Mouse (Mus musculus) embryonic facial prominence, embryonic 11.5 days (tissue): Measurements from ENCODE around the gene Cd40. TPM values are rescaled to one million over a fixed set of nuclear protein-coding genes. Genes with fewer than 3 reads are reported as not detected.

Experiments
- ATAC-seq: fragments of 200-750 bp; cut with Nextera tagmentation; replicated peaks from 2 replicates; pipeline ENCODE4 v1.8.0; 2017; ENCODE audit warnings: low read depth; ENCODE audit not compliant: insufficient number of reproducible peaks, low FRiP score, low TSS enrichment
- DNase-seq: peaks from one replicate; pipeline ENCODE4 v3.0.0-alpha.2; 2015; ENCODE audit warnings: low spot score
- H3K27ac ChIP-seq: fragments of 300-500 bp; sonication (generic); replicated peaks from 2 replicates; pipeline ENCODE4 v1.5.1; 2014; ENCODE audit warnings: mild to moderate bottlenecking, low read depth, low read length, control low read depth
- H3K27me3 ChIP-seq: fragments of 300-500 bp; sonication (generic); 2 replicates; pipeline ENCODE4 v1.6.1; 2014; ENCODE audit warnings: mild to moderate bottlenecking, low read length, moderate library complexity, mixed read lengths; ENCODE audit not compliant: control insufficient read depth, insufficient read depth
- H3K36me3 ChIP-seq: fragments of 300-500 bp; sonication (generic); replicated peaks from 2 replicates; pipeline ENCODE4 v1.6.1; 2014; ENCODE audit warnings: low read depth, mild to moderate bottlenecking, low read length, moderate library complexity, mixed read lengths; ENCODE audit not compliant: control insufficient read depth, insufficient read depth
- H3K4me1 ChIP-seq: fragments of 300-500 bp; sonication (generic); 2 replicates; pipeline ENCODE4 v1.6.1; 2014; ENCODE audit warnings: low read length, mixed read lengths; ENCODE audit not compliant: control insufficient read depth, insufficient read depth
- H3K4me2 ChIP-seq: fragments of 300-500 bp; sonication (generic); 2 replicates; pipeline ENCODE4 v1.6.1; 2014; ENCODE audit warnings: low read depth, mild to moderate bottlenecking, control low read depth, low read length, moderate library complexity
- H3K4me3 ChIP-seq: fragments of 300-500 bp; sonication (generic); 2 replicates; pipeline ENCODE4 v1.5.1; 2014; ENCODE audit warnings: low read depth, low read length, control low read depth
- H3K9ac ChIP-seq: fragments of 300-500 bp; sonication (generic); replicated peaks from 2 replicates; pipeline ENCODE4 v1.6.1; 2014; ENCODE audit warnings: mild to moderate bottlenecking, control low read depth, low read length
- H3K9me3 ChIP-seq: fragments of 300-500 bp; sonication (generic); replicated peaks from 2 replicates; pipeline ENCODE4 v1.6.1; 2016; ENCODE audit warnings: mild to moderate bottlenecking, low read length, inconsistent platforms, mixed read lengths; ENCODE audit not compliant: control insufficient read depth
- WGBS: fragments of 180-500 bp; shearing (Covaris S2); extraction: QIAGEN DNeasy Blood & Tissue Kit; methylation state at CpG from one replicate; pipeline ENCODE4 v1.1.7; 2014; 5-methylcytosine and 5-hydroxymethylcytosine counted together
- polyA plus RNA-seq: library from polyadenylated mRNA; unstranded; fragments of >200 nt; fragmentation: Nextera tagmentation; extraction: Ambion mirVana; gene quantifications from 2 replicates; pipeline ENCODE4 v1.2.1, GENCODE M21; 2014

The Cd40 gene
- polyA plus RNA-seq, 1 experiment from 2014 or later, result 5.3 TPM

DNA sequence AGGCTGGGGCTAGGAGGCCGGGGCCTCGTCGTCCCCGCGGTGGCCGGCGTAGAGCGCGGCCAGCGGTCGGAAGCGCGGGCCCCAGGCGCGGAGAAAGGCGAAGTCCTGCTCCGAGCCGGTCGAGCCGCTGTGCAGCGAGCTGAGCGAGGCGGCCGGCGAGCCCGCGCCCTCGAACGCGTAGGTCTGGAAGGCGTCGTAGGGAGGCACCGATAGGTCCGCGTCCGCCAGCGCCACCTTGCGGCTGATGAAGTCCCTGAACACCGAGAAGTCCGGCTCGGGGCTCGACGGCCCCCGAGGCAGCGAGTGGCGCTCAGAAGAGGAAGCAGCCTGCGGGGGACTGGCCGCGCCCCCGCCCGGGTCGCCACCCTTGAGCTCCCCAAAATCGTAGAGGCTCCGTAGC, 56.7 kb downstream of the Cd40 start:
- Histone ChIP-seq H3K9me3 (no peaks in the 10 kb centered on the region), H3K27ac (no peak overlapping the region), H3K27me3 (peaks cover 56% of the 10 kb centered on the region), H3K4me2 (peak overlapping the region; percentile 16), H3K9ac (0 out of 2 replicates have a peak overlapping the region, but pooled peaks have one; percentile 6), H3K4me1 (no peaks in the 10 kb centered on the region), H3K36me3 (no peaks in the 10 kb centered on the region), H3K4me3 (0 out of 2 replicates have a peak overlapping the region, but pooled peaks have one; percentile 15)
- WGBS, result 1% methylated on average over 52 of the region's 54 CpGs
- DNase-seq (peak; percentile 92), ATAC-seq (peak; percentile 61; the same call in 1 of the 2 replicates)

DNA sequence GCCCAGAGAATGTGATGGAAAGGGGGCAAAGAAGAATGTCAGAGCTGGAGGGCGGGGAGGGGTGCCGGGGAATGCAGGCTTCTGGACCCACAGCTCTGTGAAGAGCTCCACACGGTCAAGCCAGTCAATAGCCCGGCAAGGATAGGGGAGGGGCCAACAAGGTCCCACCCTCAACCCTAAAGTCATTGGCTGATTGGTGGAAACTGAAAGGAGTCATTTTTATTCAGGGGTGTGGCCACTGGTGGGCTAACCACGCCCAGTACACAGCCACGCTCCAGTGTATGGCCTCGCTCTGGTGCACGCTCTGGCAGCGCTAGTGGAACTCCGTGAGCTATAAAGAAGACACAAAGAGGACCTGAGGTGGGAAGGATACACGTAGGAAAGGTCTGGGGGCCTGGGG, 58.3 kb downstream of the Cd40 start:
- DNase-seq (peak; percentile 70), ATAC-seq (no peak)
- no peaks in the 10 kb centered on the region for H3K9me3 ChIP-seq
- no peak overlapping the region for H3K27ac ChIP-seq
- 18% methylated on average over 11 of the region's 11 CpGs for WGBS
- no peaks in the 10 kb centered on the region for H3K36me3 ChIP-seq
- H3K4me1 ChIP-seq, result no peaks in the 10 kb centered on the region
- no peak overlapping the region for H3K4me2 ChIP-seq
- H3K9ac ChIP-seq, result no peak overlapping the region
- H3K4me3 ChIP-seq, result no peak overlapping the region
- H3K27me3 ChIP-seq, result peaks cover 50% of the 10 kb centered on the region

DNA sequence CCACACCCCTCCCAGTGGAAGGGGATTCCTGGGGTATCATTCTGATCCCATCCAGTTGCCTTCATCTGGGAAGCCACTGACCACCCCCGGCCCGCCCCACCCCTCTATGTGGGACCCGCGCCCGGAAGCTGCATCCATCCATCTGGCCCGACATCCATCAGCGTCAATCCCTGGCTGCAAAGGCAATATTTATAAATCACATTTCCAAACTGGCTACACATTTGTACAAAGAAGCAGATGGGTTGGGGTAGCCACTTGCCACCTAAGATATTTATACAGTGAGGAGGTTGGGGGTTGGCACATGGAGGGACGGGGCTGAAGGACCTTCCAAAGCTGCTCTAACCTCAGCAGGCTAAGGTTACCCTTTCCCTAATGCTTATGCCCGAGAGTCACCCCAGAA, 65.3 kb downstream of the Cd40 start:
- H3K9ac ChIP-seq, result no peak overlapping the region
- no peaks in the 10 kb centered on the region for H3K9me3 ChIP-seq
- H3K27ac ChIP-seq, result no peak overlapping the region
- H3K27me3 ChIP-seq, result peaks cover 8% of the 10 kb centered on the region
- whole genome bisulfite sequencing, result 84% methylated on average over 9 of the region's 9 CpGs
- no peak overlapping the region for H3K4me3 ChIP-seq
- DNase-seq (no peak), ATAC-seq (no peak)
- H3K4me2 ChIP-seq, result no peak overlapping the region
- H3K4me1 ChIP-seq, result no peaks in the 10 kb centered on the region
- H3K36me3 ChIP-seq, result no peaks in the 10 kb centered on the region

DNA sequence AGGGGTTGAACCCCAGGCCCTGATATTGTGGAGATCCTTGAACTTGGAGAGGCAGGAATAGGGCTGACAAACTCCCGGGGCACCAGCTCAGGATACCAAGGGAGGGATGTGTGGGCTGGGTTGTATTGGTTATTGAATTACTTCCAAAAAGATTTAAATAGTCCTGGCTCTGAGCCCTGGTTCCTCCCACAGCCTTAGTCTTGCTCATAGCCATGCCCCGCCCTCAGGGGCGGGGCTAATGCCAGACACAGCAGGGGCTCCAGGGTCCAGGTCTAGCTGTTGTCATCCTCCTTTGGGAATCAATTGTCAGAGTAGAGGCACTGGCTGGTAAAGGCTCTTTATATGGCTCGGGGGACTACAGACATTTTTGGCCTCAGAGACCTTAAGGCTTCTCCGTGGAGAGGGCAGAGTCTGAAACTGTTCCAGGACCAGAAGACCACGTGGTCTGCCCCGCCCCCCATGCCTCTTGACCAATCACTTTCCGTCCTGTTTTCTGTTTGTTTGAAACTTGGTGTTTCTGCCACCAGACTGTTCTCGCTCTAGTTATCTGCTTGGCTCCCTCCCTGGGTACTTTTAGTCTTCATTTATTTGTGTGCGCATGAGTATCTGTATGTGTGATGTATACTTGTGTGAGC, 65.9 kb downstream of the Cd40 start:
- Histone ChIP-seq H3K9ac (no peak overlapping the region), H3K9me3 (no peaks in the 10 kb centered on the region), H3K4me2 (no peak overlapping the region), H3K27me3 (peaks cover 3% of the 10 kb centered on the region; the same call in 1 of the 2 replicates), H3K27ac (no peak overlapping the region), H3K36me3 (no peaks in the 10 kb centered on the region), H3K4me3 (no peak overlapping the region), H3K4me1 (no peaks in the 10 kb centered on the region)
- WGBS, result 34% methylated on average over 10 of the region's 10 CpGs
- ATAC-seq (no peak), DNase-seq (peak; percentile 35)

Other genes starting within 250 kb of the Cd40 start
- gene Zswim1, start 232.9 kb upstream of the Cd40 start, polyA plus RNA-seq, result 20.4 and 21.2 TPM in 2 replicates
- 0.36 TPM in 1 of 2 replicates, not detected in the other for gene Spata25, start 227.1 kb upstream of the Cd40 start, polyA plus RNA-seq
- 102 TPM in 2 replicates for gene Ctsa, start 222.8 kb upstream of the Cd40 start, polyA plus RNA-seq
- 3.0 and 4.7 TPM in 2 replicates for gene Neurl2, start 222.2 kb upstream of the Cd40 start, polyA plus RNA-seq
- gene Pltp, start 197.9 kb upstream of the Cd40 start, polyA plus RNA-seq, result 41.8 and 50.2 TPM in 2 replicates
- 57.1 and 68.6 TPM in 2 replicates for gene Pcif1, start 176.3 kb upstream of the Cd40 start, polyA plus RNA-seq
- gene Zfp335, start 143.9 kb upstream of the Cd40 start, polyA plus RNA-seq, result 8.0 and 10.0 TPM in 2 replicates
- 1.5 and 1.6 TPM in 2 replicates for gene Mmp9, start 114.8 kb upstream of the Cd40 start, polyA plus RNA-seq
- 0.94 and 1.4 TPM in 2 replicates for gene Slc12a5, start 94.8 kb upstream of the Cd40 start, polyA plus RNA-seq
- gene Ncoa5, start 20.8 kb upstream of the Cd40 start, polyA plus RNA-seq, result 64.9 and 71.9 TPM in 2 replicates
- not detected in 2 replicates for gene 1700025C18Rik, start 35.1 kb downstream of the Cd40 start, polyA plus RNA-seq
- 1.2 and 1.3 TPM in 2 replicates for gene Cdh22, start 179.2 kb downstream of the Cd40 start, polyA plus RNA-seq
- gene Slc35c2, start 232.2 kb downstream of the Cd40 start, polyA plus RNA-seq, result 38.6 and 41.8 TPM in 2 replicates